Mouse (Mus musculus): ENCODE results near the gene Eif4e3. TPM values are rescaled to one million over a fixed set of nuclear protein-coding genes. Genes with fewer than 3 reads are reported as not detected.

The Eif4e3 gene
- total RNA-seq (2012; rRNA removed) (6.4 and 9.8 TPM in 2 replicates), total RNA-seq (2014; rRNA removed) (10.1 and 11.8 TPM in 2 replicates), polyA plus RNA-seq (2012; ENCODE audit: insufficient read length, low read depth) (16.2 and 16.3 TPM in 2 replicates)

GRCm38 (mm10) chr6:99666318-99667171, at the start of gene Eif4e3, which contains the start of gene Gm20696:
TSS of gene Eif4e3 (minus strand) at chr6:99666771.
TSS of gene Gm20696 (minus strand) at chr6:99666797.
- peak within 1 kb of the TSS; percentile 48 for H3K4me2 ChIP-seq (ENCODE audit: insufficient read depth, low read depth, poor library complexity, severe bottlenecking)
- H3K27ac ChIP-seq (ENCODE audit: insufficient read depth, low read depth): peak within 1 kb of the TSS; percentile 55
- H3K79me2 ChIP-seq (replicated peaks; ENCODE audit: control insufficient read depth, extremely low read depth, insufficient read depth, poor library complexity, severe bottlenecking): peaks cover 10% of the 10 kb centered on the region; the same call in 1 of the 2 replicates
- peak within 1 kb of the TSS; percentile 81 to 93 (median 84) for H3K4me3 ChIP-seq (replicated peaks in 1 of 3; ENCODE audit: low read depth in 2 of 3, low read length in 2 of 3, poor library complexity in 1 of 3)
- DNase-seq (ENCODE audit: extremely low read depth): peak; percentile 47
- peaks cover 5% of the 10 kb centered on the region for H3K27me3 ChIP-seq (replicated peaks)
- in situ Hi-C loops (cut with MboI; ENCODE audit: low pct_ligation_motif_present, low pct_unique_long_range_greater_than_20kb, low sequenced_read_pairs): loop anchor here (25.0 kb wide), 1 partner anchor 121 kb away; no protein-coding TSS in a partner anchor
- H3K9me3 ChIP-seq (replicated peaks; ENCODE audit: low read length): no peaks in the 10 kb centered on the region
- peaks cover 24 to 41% of the 10 kb centered on the region in 2 experiments for H3K4me1 ChIP-seq (ENCODE audit: control insufficient read depth in 1 of 2, insufficient read depth in 2 of 2)
- TF ChIP-seq MAZ (IDR thresholded peaks at IDR 0.05; ENCODE audit: low read depth, low read length) (no peak), TCF12 (IDR thresholded peaks at IDR 0.05; ENCODE audit: low read depth, low read length) (no peak), CHD1 (IDR thresholded peaks at IDR 0.05; ENCODE audit: low read depth, low read length) (no peak), UBTF (IDR thresholded peaks at IDR 0.05; ENCODE audit: low read depth, low read length) (0 out of 2 replicates have a peak, but pooled peaks have one; percentile 15), USF2 (conservative IDR thresholded peaks at IDR 0.05; ENCODE audit: low read depth, low read length) (no peak), JUND (conservative IDR thresholded peaks at IDR 0.05; ENCODE audit: low read depth, low read length) (no peak), E2F4 (IDR thresholded peaks at IDR 0.05; ENCODE audit: insufficient replicate concordance, low read depth, low read length) (no peak), POLR2AphosphoS2 (IDR thresholded peaks at IDR 0.05; ENCODE audit: low read depth, low read length) (no peak), NELFE (IDR thresholded peaks at IDR 0.05; ENCODE audit: low read depth, low read length) (no peak), ZKSCAN1 (IDR thresholded peaks at IDR 0.05; ENCODE audit: borderline replicate concordance, low read depth, low read length) (no peak), MAFK (IDR thresholded peaks at IDR 0.05; ENCODE audit: insufficient replicate concordance, low read length) (no peak), SIN3A (IDR thresholded peaks at IDR 0.05; ENCODE audit: low read length) (no peak; the same call in 1 of the 2 replicates), SMC3 (IDR thresholded peaks at IDR 0.05; ENCODE audit: low read depth, low read length) (no peak), IRF4 (IDR thresholded peaks at IDR 0.05; ENCODE audit: low read depth, low read length) (peak; percentile 7; the same call in 1 of the 2 replicates), NRF1 (IDR thresholded peaks at IDR 0.05; ENCODE audit: low read depth, low read length) (no peak), USF1 (IDR thresholded peaks at IDR 0.05; ENCODE audit: low read depth, low read length) (no peak), POLR2A (IDR thresholded peaks at IDR 0.05; ENCODE audit: low read depth, low read length) (peak; percentile 53; the same call in 1 of the 2 replicates), MXI1 (IDR thresholded peaks at IDR 0.05; ENCODE audit: low read depth, low read length) (no peak; the same call in 1 of the 2 replicates), ZNF384 (IDR thresholded peaks at IDR 0.05; ENCODE audit: low read depth, low read length) (no peak), BHLHE40 (IDR thresholded peaks at IDR 0.05; ENCODE audit: low read depth, low read length) (no peak), EP300 (IDR thresholded peaks at IDR 0.05; ENCODE audit: low read length) (no peak), PAX5 (IDR thresholded peaks at IDR 0.05; ENCODE audit: low read length) (no peak), MYC (IDR thresholded peaks at IDR 0.05; ENCODE audit: low read depth, low read length) (no peak)
- dilution Hi-C loops (cut with MboI; ENCODE audit: extremely low pct_ligation_motif_present, extremely low pct_unique_long_range_greater_than_20kb, low sequenced_read_pairs): no loop called here
- peaks cover 0 to 9% of the 10 kb centered on the region in 2 experiments for H3K36me3 ChIP-seq (replicated peaks in 1 of 2; ENCODE audit: control insufficient read depth in 1 of 2, insufficient read depth in 1 of 2, low read length in 1 of 2)
- H3K9ac ChIP-seq (ENCODE audit: insufficient read depth, low read depth): peak within 1 kb of the TSS; percentile 46
